Mouse (Mus musculus) left cerebral cortex, adult 2 months (tissue): ENCODE measurements around the gene Lztr1. TPM values are rescaled to one million over a fixed set of nuclear protein-coding genes. Genes with fewer than 3 reads are reported as not detected.
"Not testable (repeated sequence)": the region's sequence is repeated elsewhere in the genome, so short reads cannot be mapped to it uniquely, and the experiment has no call there.

Experiments
- DNase-seq, 2 experiments: peaks; one replicate each; pipeline ENCODE4 v3.0.0; 2021 to 2022; ENCODE audit warnings: low spot score in 2 of 2, mixed read lengths in 1 of 2; ENCODE audit errors: extremely low spot score in 1 of 2
- H3K27ac ChIP-seq: fragments of 200-600 bp; 2 replicates; pipeline ENCODE4 v1.8.1; 2022
- H3K4me3 ChIP-seq: fragments of 200-600 bp; 2 replicates; pipeline ENCODE4 v1.8.1; 2022
- CTCF ChIP-seq: fragments of 200-600 bp; IDR thresholded peaks from 2 replicates; pipeline ENCODE4 v1.8.1; 2022; ENCODE audit warnings: antibody characterized with exemption, mild to moderate bottlenecking, moderate library complexity
- intact Hi-C: fragments of 180-260 bp; cut with DNase I; formaldehyde crosslinking; loops from one replicate; pipeline ENCODE4 v1.15.1; 2025
- total RNA-seq, 2 experiments: library from RNA; stranded (reverse); gene quantifications; 2 replicates each; pipeline ENCODE4 v1.2.3; 2021

Lztr1 gene
- total RNA-seq, 2 experiments from 2014 or later, result 182 to 193 TPM

DNA sequence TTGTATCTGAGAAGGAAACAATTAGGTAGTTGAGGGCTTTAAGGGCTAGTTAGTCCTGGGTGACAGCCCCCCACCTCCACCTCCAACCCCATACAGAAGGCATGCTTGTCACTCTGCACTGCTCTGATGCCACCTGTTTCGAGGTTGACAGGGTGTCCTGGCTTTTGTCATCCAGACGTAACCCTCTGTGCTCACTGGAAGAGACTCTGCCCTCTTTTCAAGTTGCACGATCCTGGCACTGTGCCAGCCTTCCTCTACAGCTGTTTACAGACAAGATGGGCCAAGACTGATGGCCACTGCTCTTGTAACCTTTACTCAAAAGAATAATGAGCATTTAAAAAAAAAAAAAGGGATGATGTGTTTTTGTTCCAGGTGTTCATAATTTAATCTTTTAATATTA is 22.0 kb upstream of the Lztr1 start:
- no peak for TF ChIP-seq CTCF
- Histone ChIP-seq H3K4me3 (no peak overlapping the region), H3K27ac (no peak overlapping the region)
- intact Hi-C loops, result no loop called here
- no peak for DNase-seq

DNA sequence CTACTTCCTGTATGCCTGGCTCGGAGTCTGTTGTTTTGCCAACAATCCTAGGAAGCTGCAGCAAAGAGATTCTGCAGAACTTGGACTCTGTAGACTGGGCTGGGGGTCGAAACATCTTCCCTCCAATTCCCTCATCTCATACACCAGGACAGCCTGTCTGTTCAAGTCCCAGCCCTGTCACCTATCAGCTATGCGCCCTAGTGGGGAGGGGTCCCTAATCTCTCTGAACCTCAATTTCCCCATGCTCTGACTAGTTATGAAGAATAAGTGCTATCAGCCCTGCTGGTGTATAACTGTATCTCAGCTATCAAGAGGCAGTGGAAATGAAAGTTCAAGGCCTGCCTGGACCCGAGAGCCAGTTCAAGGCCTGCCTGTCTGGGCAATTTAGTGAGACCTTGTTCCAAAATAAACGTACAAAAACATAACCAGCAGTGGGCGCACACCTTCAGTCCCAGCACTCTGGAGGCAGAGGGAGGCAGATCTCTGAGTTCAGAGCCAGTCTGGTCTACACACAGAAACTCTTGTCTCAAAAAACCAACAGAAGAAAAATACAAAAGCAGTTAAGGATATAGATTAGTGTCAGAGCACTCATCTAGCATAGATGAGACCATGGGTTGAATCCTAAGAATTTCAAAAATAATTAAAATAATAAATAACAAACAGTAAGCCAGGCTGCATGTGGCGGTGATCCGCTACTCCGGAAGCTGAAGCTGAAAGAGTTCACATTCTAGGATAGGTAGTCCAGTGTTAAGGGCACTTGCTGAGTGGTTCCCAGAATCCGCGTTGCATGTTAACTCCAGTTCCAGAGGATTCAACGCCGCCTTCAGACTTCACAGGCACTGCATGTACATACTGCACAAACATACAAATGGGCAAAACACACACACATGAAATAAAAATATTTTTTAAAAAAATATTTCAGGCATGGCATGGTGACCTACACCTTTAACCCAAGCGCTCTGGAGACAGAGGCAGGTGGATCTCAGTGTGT is 19.7 kb upstream of the Lztr1 start:
- H3K4me3 ChIP-seq, result peak overlapping the region; percentile 70
- H3K27ac ChIP-seq, result peak overlapping the region; percentile 68
- DNase-seq, result no peak
- intact Hi-C loops, result no loop called here
- TF ChIP-seq CTCF, result peak; percentile 40

DNA sequence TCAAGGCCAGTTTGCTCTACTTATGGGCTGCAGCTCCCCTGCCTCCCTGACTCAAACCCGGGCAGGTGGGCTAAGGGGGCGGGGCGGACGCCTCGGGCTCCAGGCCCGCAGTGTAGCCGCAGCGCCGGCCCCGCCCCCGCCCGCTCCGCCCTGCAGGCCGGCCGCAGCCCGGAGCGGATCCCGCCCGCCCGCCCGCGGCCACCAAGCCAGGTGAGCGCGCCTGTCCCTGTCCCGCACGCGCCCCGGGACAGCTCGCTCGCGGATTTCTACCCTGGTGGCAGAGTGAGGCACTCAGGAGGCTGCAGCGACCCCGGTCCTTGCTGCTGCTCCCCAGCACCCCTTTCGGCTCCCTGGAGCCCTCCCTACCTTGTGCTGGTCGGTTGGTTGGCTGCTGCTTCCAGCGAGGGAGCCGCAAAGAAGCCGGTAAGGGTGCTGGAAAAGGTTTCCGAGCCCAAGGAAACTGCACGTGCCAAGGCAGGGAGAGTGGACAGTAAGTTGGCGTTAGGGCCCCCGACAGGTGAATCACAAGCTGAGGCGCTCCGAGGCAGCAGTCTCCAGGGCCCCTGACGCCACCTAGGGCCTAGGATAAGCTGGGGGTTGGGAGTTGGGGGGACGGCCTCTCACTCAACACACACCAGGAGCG is 18.9 kb upstream of the Lztr1 start, which contains the start of gene Aifm3:
Gene Aifm3, plus strand, starts transcription at position 143 of the 643 bp plus-strand sequence.
- no peak; the same call in 1 of the 2 replicates for TF ChIP-seq CTCF
- Histone ChIP-seq H3K4me3 (peak within 1 kb of the TSS; percentile 70), H3K27ac (peak within 1 kb of the TSS; percentile 95)
- intact Hi-C loops, result no loop called here
- DNase-seq, result peak in 1 of 2 experiments; percentile 43

DNA sequence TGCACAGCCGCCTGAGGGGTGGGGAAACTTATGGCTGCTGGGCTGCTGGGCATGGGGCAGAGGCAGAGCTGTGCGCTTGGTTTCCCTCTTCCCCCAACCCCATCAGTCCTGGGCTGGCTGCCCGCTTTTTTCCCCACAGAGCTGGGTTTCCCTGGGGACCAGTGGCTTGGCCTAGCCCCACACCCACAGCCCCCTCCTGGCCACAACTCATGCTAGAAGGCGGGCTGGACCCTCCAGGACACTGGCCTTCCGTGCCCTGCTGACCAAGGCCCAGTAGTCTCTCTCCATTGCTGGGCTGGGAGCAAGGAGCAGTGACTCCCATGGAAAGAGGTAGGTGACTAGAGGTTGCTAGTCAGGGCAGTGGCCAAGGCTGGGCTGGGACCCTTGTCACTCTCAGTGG is 17.3 kb upstream of the Lztr1 start:
- intact Hi-C loops, result no loop called here
- H3K4me3 ChIP-seq, result no peak overlapping the region
- DNase-seq, result no peak

DNA sequence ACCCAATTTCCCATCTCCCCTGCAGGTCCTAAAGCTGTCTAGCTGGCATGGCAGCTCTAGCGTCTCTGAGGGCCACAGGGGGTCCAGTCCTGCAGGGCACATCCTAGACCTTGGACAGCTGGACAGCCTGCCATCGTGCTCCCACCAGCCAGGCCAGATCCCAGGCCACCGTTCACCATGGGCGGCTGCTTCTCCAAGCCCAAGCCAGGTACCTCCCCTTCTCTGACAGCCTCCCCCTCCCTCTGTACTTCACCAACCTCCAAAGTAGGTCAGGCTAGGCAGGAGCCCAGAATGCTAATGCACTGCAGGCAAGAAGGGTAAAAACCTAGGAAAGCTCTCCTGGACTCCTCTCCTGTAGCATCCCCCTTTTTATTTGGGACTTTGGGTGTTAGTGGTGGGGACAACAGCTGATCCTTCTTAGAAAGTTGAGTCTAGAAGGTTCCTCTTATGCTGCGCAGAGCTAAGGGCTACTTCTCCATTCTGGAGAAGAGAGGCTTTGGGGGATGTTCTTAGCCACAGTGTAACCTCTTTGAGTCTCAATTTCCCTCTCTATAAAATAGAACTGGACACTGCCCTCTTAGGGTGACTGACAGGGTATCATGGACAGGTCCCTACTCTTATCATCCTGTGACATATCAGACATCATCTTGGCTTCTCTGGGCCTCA is 16.5 kb upstream of the Lztr1 start:
- intact Hi-C loops, result no loop called here
- Histone ChIP-seq H3K4me3 (0 out of 2 replicates have a peak overlapping the region, but pooled peaks have one; percentile 9), H3K27ac (peak overlapping the region; percentile 95)
- no peak for TF ChIP-seq CTCF
- DNase-seq, result peak; percentile 43 to 48

More for the DNA sequence above, 17.3 kb upstream of the Lztr1 start:
- no peak for TF ChIP-seq CTCF
- peak overlapping the region; percentile 95 for H3K27ac ChIP-seq

- peak overlapping the region; percentile 89 for H3K27ac ChIP-seq
- no peak for TF ChIP-seq CTCF
- intact Hi-C loops, result no loop called here
- DNase-seq, result peak; percentile 79 to 84
- no peak overlapping the region for H3K4me3 ChIP-seq
Measured at GRCm38 (mm10) chr16:17496499-17497305, 11.8 kb upstream of the Lztr1 start.

- Histone ChIP-seq H3K27ac (no peak overlapping the region), H3K4me3 (no peak overlapping the region)
- intact Hi-C loops, result no loop called here
- DNase-seq, result no peak
- no peak for TF ChIP-seq CTCF
Measured at GRCm38 (mm10) chr16:17499249-17499883, 9.1 kb upstream of the Lztr1 start.

GRCm38 (mm10) chr16:17502681-17503080 is 5.8 kb upstream of the Lztr1 start:
- TF ChIP-seq CTCF, result no peak
- DNase-seq, result no peak
- intact Hi-C loops, result no loop called here
- Histone ChIP-seq H3K4me3 (no peak overlapping the region), H3K27ac (peak overlapping the region; percentile 30; the same call in 1 of the 2 replicates)

DNA sequence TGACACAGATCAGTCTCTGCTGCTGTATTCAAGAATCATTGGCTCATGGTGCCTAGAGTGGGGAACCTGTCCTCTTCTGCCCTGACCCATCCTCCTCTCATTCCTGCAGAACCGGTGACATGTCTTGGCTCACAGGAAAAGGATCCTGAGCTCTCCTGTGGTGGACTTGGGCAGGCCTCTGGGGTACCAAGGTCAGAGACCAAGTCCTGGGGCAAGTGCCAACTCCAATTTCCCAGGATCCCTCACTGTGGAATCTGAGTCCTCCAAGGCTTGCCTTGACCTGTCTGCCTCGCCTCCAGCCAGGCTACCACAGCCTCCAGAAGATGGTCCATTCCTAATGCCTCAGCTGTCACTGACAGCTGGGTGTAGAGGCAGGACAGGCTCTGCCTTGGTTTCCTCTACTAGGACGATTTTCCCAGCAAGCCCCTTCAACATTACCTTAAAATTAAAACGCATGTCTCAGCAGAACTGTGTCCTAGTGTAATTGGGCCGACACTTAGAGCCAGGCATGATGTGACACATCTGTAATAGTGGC is 1.4 kb upstream of the Lztr1 start:
- TF ChIP-seq CTCF, result no peak
- no peak for DNase-seq
- intact Hi-C loops, result loop anchor here (5.0 kb wide), 1 partner anchor 35 kb away; no protein-coding TSS in a partner anchor
- Histone ChIP-seq H3K27ac (no peak overlapping the region), H3K4me3 (no peak overlapping the region)

GRCm38 (mm10) chr16:17508031-17508430 is 457 bp upstream of the Lztr1 start:
- peak overlapping the region; percentile 98 for H3K27ac ChIP-seq
- DNase-seq, result not testable (repeated sequence)
- intact Hi-C loops, result loop anchor here (5.0 kb wide), 1 partner anchor 36 kb away; no protein-coding TSS in a partner anchor
- peak; percentile 24 for TF ChIP-seq CTCF
- peak overlapping the region; percentile 60 for H3K4me3 ChIP-seq
